Mouse (Mus musculus): ENCODE results near the gene Nkx1-1. TPM values are rescaled to one million over a fixed set of nuclear protein-coding genes. Genes with fewer than 3 reads are reported as not detected.

Nkx1-1 gene
- polyA plus RNA-seq, 1 experiment from 2014 or later: not detected

GRCm38 (mm10) chr5:33442927-33443710 is 9.3 kb upstream of the Nkx1-1 start:
- no peak overlapping the region for H3K9ac ChIP-seq (replicated peaks; ENCODE audit: low read length)
- no peaks in the 10 kb centered on the region for H3K9me3 ChIP-seq (ENCODE audit: low read length)
- H3K27ac ChIP-seq (ENCODE audit: low read length): no peak overlapping the region
- H3K4me3 ChIP-seq (ENCODE audit: low read length): peak overlapping the region; percentile 22
- peaks cover 40% of the 10 kb centered on the region for H3K27me3 ChIP-seq (ENCODE audit: insufficient read depth, low read length)
- whole genome bisulfite sequencing: 5% methylated on average over 56 of the region's 56 CpGs
- H3K4me2 ChIP-seq (replicated peaks; ENCODE audit: low read depth, low read length): peak overlapping the region; percentile 48
- peaks cover 4% of the 10 kb centered on the region for H3K4me1 ChIP-seq (ENCODE audit: insufficient read depth, low read length)
- no peaks in the 10 kb centered on the region for H3K36me3 ChIP-seq (ENCODE audit: insufficient read depth, low read length)
- ATAC-seq (ENCODE audit: low FRiP score, low TSS enrichment): no peak

GRCm38 (mm10) chr5:33438214-33438613 is 4.4 kb upstream of the Nkx1-1 start:
- H3K27me3 ChIP-seq (ENCODE audit: insufficient read depth, low read length): peaks cover 68% of the 10 kb centered on the region
- ATAC-seq (ENCODE audit: low FRiP score, low TSS enrichment): peak; percentile 84
- no peaks in the 10 kb centered on the region for H3K9me3 ChIP-seq (ENCODE audit: low read length)
- H3K4me1 ChIP-seq (ENCODE audit: insufficient read depth, low read length): peaks cover 17% of the 10 kb centered on the region
- H3K36me3 ChIP-seq (ENCODE audit: insufficient read depth, low read length): no peaks in the 10 kb centered on the region
- 2% methylated on average over 23 of the region's 23 CpGs for WGBS
- no peak overlapping the region for H3K4me3 ChIP-seq (ENCODE audit: low read length)
- no peak overlapping the region for H3K4me2 ChIP-seq (replicated peaks; ENCODE audit: low read depth, low read length)
- no peak overlapping the region for H3K27ac ChIP-seq (ENCODE audit: low read length)
- H3K9ac ChIP-seq (replicated peaks; ENCODE audit: low read length): no peak overlapping the region

GRCm38 (mm10) chr5:33435941-33436340 is 2.2 kb upstream of the Nkx1-1 start:
- Histone ChIP-seq H3K36me3 (ENCODE audit: insufficient read depth, low read length) (no peaks in the 10 kb centered on the region), H3K27ac (ENCODE audit: low read length) (no peak overlapping the region), H3K4me2 (replicated peaks; ENCODE audit: low read depth, low read length) (no peak overlapping the region), H3K4me3 (ENCODE audit: low read length) (no peak overlapping the region), H3K9ac (replicated peaks; ENCODE audit: low read length) (no peak overlapping the region), H3K9me3 (ENCODE audit: low read length) (no peaks in the 10 kb centered on the region), H3K4me1 (ENCODE audit: insufficient read depth, low read length) (peaks cover 20% of the 10 kb centered on the region), H3K27me3 (ENCODE audit: insufficient read depth, low read length) (peaks cover 75% of the 10 kb centered on the region)
- WGBS: 6% methylated on average over 4 of the region's 4 CpGs
- no peak for ATAC-seq (ENCODE audit: low FRiP score, low TSS enrichment)

- Histone ChIP-seq H3K9me3 (ENCODE audit: low read length) (no peaks in the 10 kb centered on the region), H3K9ac (replicated peaks; ENCODE audit: low read length) (no peak overlapping the region), H3K4me2 (replicated peaks; ENCODE audit: low read depth, low read length) (no peak overlapping the region), H3K4me3 (ENCODE audit: low read length) (no peak overlapping the region), H3K27me3 (ENCODE audit: insufficient read depth, low read length) (peaks cover 83% of the 10 kb centered on the region), H3K4me1 (ENCODE audit: insufficient read depth, low read length) (peaks cover 22% of the 10 kb centered on the region), H3K36me3 (ENCODE audit: insufficient read depth, low read length) (no peaks in the 10 kb centered on the region), H3K27ac (ENCODE audit: low read length) (no peak overlapping the region)
- ATAC-seq (ENCODE audit: low FRiP score, low TSS enrichment): no peak
- WGBS: 1% methylated on average over 26 of the region's 26 CpGs
Observed at GRCm38 (mm10) chr5:33435151-33435550, 1.4 kb upstream of the Nkx1-1 start.

- under 1% methylated on average over 60 of the region's 60 CpGs for WGBS
- H3K36me3 ChIP-seq (ENCODE audit: insufficient read depth, low read length): no peaks in the 10 kb centered on the region
- peaks cover 22% of the 10 kb centered on the region for H3K4me1 ChIP-seq (ENCODE audit: insufficient read depth, low read length)
- H3K9me3 ChIP-seq (ENCODE audit: low read length): no peaks in the 10 kb centered on the region
- ATAC-seq (ENCODE audit: low FRiP score, low TSS enrichment): no peak
- H3K27ac ChIP-seq (ENCODE audit: low read length): no peak overlapping the region
- no peak overlapping the region for H3K9ac ChIP-seq (replicated peaks; ENCODE audit: low read length)
- H3K4me3 ChIP-seq (ENCODE audit: low read length): peak overlapping the region; percentile 30
- peak overlapping the region; percentile 37 for H3K4me2 ChIP-seq (replicated peaks; ENCODE audit: low read depth, low read length)
- H3K27me3 ChIP-seq (ENCODE audit: insufficient read depth, low read length): peaks cover 90% of the 10 kb centered on the region
Observed at GRCm38 (mm10) chr5:33434141-33434780, 485 bp upstream of the Nkx1-1 start.

DNA sequence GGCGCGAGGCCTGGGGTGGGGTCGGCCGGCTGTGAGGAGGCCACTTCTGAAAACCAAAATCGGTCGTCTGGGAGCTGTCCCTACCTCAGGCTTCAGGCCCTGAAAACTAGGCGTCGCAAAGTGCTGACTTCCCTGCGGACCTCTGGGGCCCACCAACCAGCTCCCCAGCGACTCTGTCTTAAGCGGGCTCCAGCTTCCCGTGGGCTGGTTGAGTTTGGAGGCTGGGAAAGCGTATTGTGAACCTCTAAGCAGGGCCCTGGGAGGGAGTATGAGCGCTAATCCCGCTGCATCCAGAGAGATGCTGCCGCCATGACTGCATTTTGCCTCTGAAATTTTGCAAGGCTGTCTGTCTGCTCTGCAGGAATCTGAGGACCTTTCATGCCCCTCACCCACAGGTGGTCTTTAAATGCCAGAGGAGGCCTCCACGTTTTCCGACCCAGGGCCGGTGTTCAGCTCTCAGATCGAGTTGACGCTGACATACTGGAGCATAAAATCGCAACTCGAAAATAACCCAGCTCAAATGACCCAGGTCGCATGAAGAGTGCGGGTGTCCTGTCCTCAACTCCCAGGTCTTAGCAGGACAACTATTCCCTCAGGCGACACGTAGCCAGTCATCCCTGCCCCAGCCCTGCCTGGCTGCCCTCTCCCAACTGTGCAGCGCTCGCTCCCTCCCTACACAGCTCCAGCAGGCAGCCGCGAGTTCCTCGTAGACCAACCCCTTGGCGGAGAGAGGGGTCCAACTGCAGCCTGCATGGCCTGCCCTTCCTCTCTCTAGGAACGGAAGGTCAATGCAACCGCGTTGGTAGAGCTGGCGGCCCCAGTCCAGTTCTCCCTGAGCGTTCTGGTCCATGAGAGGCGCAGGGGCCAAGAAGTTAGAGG is 1.5 kb downstream of the Nkx1-1 start:
- H3K4me3 ChIP-seq (ENCODE audit: low read length): no peak overlapping the region
- peaks cover 100% of the 10 kb centered on the region for H3K27me3 ChIP-seq (ENCODE audit: insufficient read depth, low read length)
- H3K4me2 ChIP-seq (replicated peaks; ENCODE audit: low read depth, low read length): no peak overlapping the region
- no peak overlapping the region for H3K27ac ChIP-seq (ENCODE audit: low read length)
- H3K36me3 ChIP-seq (ENCODE audit: insufficient read depth, low read length): no peaks in the 10 kb centered on the region
- no peak for ATAC-seq (ENCODE audit: low FRiP score, low TSS enrichment)
- peaks cover 22% of the 10 kb centered on the region for H3K4me1 ChIP-seq (ENCODE audit: insufficient read depth, low read length)
- no peak overlapping the region for H3K9ac ChIP-seq (replicated peaks; ENCODE audit: low read length)
- H3K9me3 ChIP-seq (ENCODE audit: low read length): no peaks in the 10 kb centered on the region
- WGBS: under 1% methylated on average over 39 of the region's 39 CpGs

DNA sequence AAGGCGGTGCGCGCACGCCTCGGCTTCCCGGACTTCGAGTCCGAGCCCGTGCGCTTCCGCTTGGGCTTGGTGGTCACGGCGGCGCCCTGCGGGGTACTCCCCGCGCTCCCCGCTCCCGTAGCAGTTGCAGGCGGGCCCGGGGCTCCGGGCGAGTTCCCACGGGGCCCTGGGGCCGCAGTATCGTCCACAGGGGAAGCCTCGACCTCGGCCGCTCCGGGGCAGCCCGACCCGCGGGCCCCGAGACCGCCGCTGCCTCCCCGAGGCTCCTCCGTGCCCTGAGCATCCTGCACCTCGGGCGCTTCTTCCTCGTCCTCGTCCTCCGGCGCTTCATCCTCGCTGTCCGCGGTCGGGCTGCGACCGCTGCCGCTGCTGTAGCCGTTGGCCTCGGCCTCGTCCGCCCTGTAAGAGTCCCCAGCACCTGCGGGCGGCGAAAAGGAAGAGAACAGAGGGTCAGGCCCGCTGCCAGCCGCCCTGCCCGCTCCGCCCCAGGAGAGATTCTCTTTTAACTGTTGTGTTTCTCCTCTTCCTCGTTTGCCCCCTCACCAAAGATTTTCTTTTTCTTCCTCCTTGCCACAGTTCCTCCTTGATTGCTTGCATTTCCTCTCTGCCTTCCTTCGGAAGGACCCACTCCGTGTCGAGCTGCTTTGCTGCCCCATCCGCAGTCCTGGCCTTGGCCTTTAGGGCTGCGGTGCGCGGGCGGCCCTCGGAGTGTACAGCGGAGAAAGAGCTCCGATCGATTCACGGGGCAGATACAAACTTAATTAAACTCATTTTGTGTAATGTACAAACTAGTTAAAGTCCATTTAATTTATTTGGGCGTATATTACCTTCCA is 2.4 kb downstream of the Nkx1-1 start:
- Histone ChIP-seq H3K9me3 (ENCODE audit: low read length) (no peaks in the 10 kb centered on the region), H3K4me2 (replicated peaks; ENCODE audit: low read depth, low read length) (peak overlapping the region; percentile 42), H3K27me3 (ENCODE audit: insufficient read depth, low read length) (peaks cover 95% of the 10 kb centered on the region), H3K9ac (replicated peaks; ENCODE audit: low read length) (no peak overlapping the region), H3K4me3 (ENCODE audit: low read length) (peak overlapping the region; percentile 31), H3K27ac (ENCODE audit: low read length) (no peak overlapping the region), H3K4me1 (ENCODE audit: insufficient read depth, low read length) (peaks cover 22% of the 10 kb centered on the region), H3K36me3 (ENCODE audit: insufficient read depth, low read length) (no peaks in the 10 kb centered on the region)
- WGBS: under 1% methylated on average over 76 of the region's 77 CpGs
- ATAC-seq (ENCODE audit: low FRiP score, low TSS enrichment): no peak

DNA sequence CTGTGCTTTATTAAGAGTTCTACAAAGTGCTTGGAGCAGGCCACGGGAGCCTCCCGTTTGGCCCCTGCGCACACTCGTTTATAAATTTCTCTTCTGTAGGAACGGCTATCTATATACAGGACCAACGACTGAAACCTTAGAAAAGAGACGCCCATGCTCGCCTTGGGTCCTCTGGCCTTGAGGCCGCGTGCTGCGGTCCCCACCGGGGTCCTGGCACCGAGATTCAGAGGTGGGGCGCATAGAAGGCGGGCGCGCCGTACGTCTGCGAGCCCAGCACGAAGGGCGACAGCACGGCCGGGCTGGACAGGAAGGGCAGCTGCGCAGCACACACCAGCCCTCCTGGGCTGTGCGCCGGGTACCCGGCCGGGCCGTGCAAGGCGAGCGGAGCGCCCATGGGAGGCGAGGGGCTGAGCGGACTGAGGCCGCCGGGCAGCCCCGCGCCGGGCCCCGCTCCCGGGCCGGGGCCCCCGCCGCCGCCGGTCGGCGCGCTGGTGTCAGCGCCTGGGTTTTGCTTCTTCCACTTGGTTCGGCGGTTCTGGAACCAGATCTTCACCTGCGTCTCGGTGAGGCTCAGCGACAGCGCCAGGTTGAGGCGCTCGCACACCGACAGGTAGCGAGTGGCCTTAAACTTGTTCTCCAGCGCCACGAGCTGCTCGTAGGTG is 3.1 kb downstream of the Nkx1-1 start:
- Histone ChIP-seq H3K27ac (ENCODE audit: low read length) (no peak overlapping the region), H3K4me2 (replicated peaks; ENCODE audit: low read depth, low read length) (peak overlapping the region; percentile 42), H3K4me3 (ENCODE audit: low read length) (peak overlapping the region; percentile 31), H3K4me1 (ENCODE audit: insufficient read depth, low read length) (peaks cover 22% of the 10 kb centered on the region), H3K27me3 (ENCODE audit: insufficient read depth, low read length) (peaks cover 90% of the 10 kb centered on the region), H3K9me3 (ENCODE audit: low read length) (no peaks in the 10 kb centered on the region), H3K36me3 (ENCODE audit: insufficient read depth, low read length) (no peaks in the 10 kb centered on the region), H3K9ac (replicated peaks; ENCODE audit: low read length) (no peak overlapping the region)
- no peak for ATAC-seq (ENCODE audit: low FRiP score, low TSS enrichment)
- WGBS: under 1% methylated on average over 63 of the region's 64 CpGs

DNA sequence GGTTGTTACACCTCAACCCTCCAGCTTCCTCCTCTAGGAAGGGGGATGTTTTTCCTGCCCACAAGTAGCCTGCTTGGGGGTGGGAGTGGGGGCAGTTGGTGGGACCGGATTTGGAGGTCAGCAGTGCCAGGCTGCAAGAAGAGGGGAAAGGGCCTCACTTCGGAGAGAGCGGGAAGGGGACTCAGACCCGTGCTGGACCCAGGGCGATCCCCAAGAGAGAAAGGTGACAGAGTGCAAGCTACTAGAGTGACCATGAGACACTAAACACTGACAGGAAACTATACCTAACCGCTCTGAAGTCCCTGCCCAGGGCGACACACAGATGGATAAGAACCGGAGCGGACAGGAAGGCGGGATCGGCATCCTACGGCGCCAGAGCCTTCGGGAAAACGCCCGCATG is 3.7 kb downstream of the Nkx1-1 start:
- no peaks in the 10 kb centered on the region for H3K36me3 ChIP-seq (ENCODE audit: insufficient read depth, low read length)
- 3% methylated on average over 16 of the region's 16 CpGs for WGBS
- no peak overlapping the region for H3K27ac ChIP-seq (ENCODE audit: low read length)
- no peak overlapping the region for H3K9ac ChIP-seq (replicated peaks; ENCODE audit: low read length)
- H3K4me3 ChIP-seq (ENCODE audit: low read length): no peak overlapping the region
- peaks cover 89% of the 10 kb centered on the region for H3K27me3 ChIP-seq (ENCODE audit: insufficient read depth, low read length)
- H3K4me2 ChIP-seq (replicated peaks; ENCODE audit: low read depth, low read length): no peak overlapping the region
- no peaks in the 10 kb centered on the region for H3K9me3 ChIP-seq (ENCODE audit: low read length)
- no peak for ATAC-seq (ENCODE audit: low FRiP score, low TSS enrichment)
- H3K4me1 ChIP-seq (ENCODE audit: insufficient read depth, low read length): peaks cover 22% of the 10 kb centered on the region

Measured in kidney, embryonic 16.5 days (tissue).